Mouse (Mus musculus): ENCODE results near the gene Il1rn. TPM values are rescaled to one million over a fixed set of nuclear protein-coding genes. Genes with fewer than 3 reads are reported as not detected.

The Il1rn gene
- polyA plus RNA-seq (2014; fragmentation: Nextera tagmentation; extraction: Ambion mirVana), result 1.6 and 1.8 TPM in 2 replicates

DNA sequence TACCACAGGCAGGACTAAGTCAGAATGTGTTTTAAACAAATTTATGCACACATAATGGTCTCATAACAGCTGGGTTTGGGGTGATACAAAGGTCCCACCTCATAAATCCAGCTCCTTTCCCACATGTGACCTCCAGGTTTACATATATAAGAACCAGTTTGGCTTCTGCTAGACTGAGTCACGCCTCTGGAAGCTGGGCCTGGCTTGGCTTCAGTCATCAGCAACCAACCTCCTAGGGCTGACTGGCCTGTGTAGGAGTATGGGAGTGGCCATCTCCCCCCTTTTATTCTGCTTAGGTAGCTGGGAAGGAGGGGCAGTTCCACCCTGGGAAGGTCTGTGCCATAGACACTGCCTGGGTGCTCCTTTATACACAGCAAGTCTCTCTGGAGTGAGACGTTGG, at the start of gene Il1rn:
Gene Il1rn (plus strand): TSS at position 309 of the 400 bp plus-strand sequence.
- Histone ChIP-seq H3K27ac (replicated peaks; ENCODE audit: low read depth, low read length) (no peak within 1 kb of the TSS), H3K4me1 (ENCODE audit: control insufficient read depth, insufficient read depth, low read length) (no peaks in the 10 kb centered on the region), H3K4me3 (ENCODE audit: low read depth, low read length) (no peak within 1 kb of the TSS), H3K9ac (ENCODE audit: low read length) (no peak within 1 kb of the TSS), H3K4me2 (ENCODE audit: low read depth, severe bottlenecking) (no peak within 1 kb of the TSS), H3K36me3 (ENCODE audit: control insufficient read depth, insufficient read depth, low read length) (no peaks in the 10 kb centered on the region), H3K9me3 (ENCODE audit: control insufficient read depth, low read length) (no peaks in the 10 kb centered on the region), H3K27me3 (ENCODE audit: control insufficient read depth, insufficient read depth, low read length) (no peaks in the 10 kb centered on the region)
- peak; percentile 23 for DNase-seq (ENCODE audit: low spot score)
- WGBS, result 65% methylated on average over 2 of the region's 2 CpGs
- peak; percentile 76 for ATAC-seq (ENCODE audit: insufficient number of reproducible peaks, low FRiP score, low TSS enrichment, low read depth)

DNA sequence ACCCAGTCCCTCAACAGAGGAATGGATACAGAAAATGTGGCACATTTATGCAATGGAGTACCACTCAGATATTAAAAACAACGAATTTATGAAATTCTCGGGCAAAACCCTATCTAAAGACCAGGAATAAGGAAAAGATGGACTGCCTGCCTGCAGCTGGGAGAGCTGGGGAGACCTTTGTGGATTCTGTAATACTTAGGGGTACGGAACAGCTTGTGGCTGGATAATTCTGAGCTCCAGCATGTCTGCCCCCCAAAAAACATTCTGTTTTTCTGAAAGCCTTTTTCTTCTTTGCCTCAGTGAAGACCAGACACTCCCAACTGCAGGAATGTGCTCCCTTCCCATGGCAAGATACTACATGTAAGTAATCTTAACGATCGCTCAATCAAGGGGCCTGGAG, 45.8 kb upstream of the Il1rn start, which contains the start of gene Il1f10:
Gene Il1f10 (plus strand): TSS at position 301 of the 400 bp plus-strand sequence.
- Histone ChIP-seq H3K9me3 (ENCODE audit: control insufficient read depth, low read length) (no peaks in the 10 kb centered on the region), H3K27ac (replicated peaks; ENCODE audit: low read depth, low read length) (no peak within 1 kb of the TSS), H3K9ac (ENCODE audit: low read length) (no peak within 1 kb of the TSS), H3K4me1 (ENCODE audit: control insufficient read depth, insufficient read depth, low read length) (no peaks in the 10 kb centered on the region), H3K27me3 (ENCODE audit: control insufficient read depth, insufficient read depth, low read length) (no peaks in the 10 kb centered on the region), H3K4me3 (ENCODE audit: low read depth, low read length) (no peak within 1 kb of the TSS), H3K4me2 (ENCODE audit: low read depth, severe bottlenecking) (no peak within 1 kb of the TSS), H3K36me3 (ENCODE audit: control insufficient read depth, insufficient read depth, low read length) (no peaks in the 10 kb centered on the region)
- DNase-seq (ENCODE audit: low spot score) (no peak), ATAC-seq (ENCODE audit: insufficient number of reproducible peaks, low FRiP score, low TSS enrichment, low read depth) (no peak)
- WGBS, result 79% methylated on average over 5 of the region's 5 CpGs

DNA sequence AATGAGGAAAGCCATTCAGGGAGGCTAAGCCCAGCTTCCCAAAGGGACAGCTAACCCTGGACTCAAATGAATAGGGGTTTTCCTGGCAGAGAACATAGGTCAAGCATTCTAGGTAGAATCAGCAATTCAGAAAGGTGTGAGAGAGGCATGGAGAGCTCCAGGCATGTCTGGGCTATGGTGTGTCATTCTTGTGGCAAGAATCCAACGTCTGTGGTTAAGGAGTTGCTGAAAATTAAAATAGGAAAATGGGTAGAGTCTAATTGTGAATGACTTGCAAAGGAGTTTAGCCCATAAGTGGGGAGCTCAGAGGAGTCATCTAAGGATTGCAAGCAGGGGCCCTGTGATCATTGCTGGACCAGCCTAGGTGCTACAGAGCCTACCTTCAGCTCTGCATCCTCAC, 42.0 kb upstream of the Il1rn start:
- H3K4me2 ChIP-seq (ENCODE audit: low read depth, severe bottlenecking), result no peak overlapping the region
- no peaks in the 10 kb centered on the region for H3K36me3 ChIP-seq (ENCODE audit: control insufficient read depth, insufficient read depth, low read length)
- WGBS, result 52% methylated on average over 1 of the region's 1 CpGs
- H3K27ac ChIP-seq (replicated peaks; ENCODE audit: low read depth, low read length), result no peak overlapping the region
- ATAC-seq (ENCODE audit: insufficient number of reproducible peaks, low FRiP score, low TSS enrichment, low read depth), result no peak
- H3K27me3 ChIP-seq (ENCODE audit: control insufficient read depth, insufficient read depth, low read length), result no peaks in the 10 kb centered on the region
- H3K9ac ChIP-seq (ENCODE audit: low read length), result no peak overlapping the region
- no peaks in the 10 kb centered on the region for H3K9me3 ChIP-seq (ENCODE audit: control insufficient read depth, low read length)
- H3K4me1 ChIP-seq (ENCODE audit: control insufficient read depth, insufficient read depth, low read length), result no peaks in the 10 kb centered on the region
- DNase-seq (ENCODE audit: low spot score), result no peak
- H3K4me3 ChIP-seq (ENCODE audit: low read depth, low read length), result no peak overlapping the region

DNA sequence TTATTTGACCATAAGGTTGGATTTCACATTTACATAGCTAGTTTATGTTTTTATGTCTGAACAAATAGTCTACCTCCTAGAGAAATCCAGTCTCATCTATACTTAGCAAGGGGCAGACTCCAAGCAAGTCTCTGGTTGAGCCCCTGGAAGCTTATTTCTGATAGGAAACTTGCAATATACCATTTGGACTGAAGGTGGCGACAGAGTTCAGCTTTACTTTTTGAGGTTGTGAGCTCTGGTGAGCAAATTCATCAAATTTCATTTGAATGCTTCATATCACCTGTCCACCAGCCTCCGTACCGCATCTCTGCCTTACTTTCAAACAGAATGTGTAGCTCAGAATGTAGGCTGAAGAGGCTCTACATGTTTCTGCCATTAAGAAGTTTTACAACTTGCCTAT, 39.8 kb upstream of the Il1rn start:
- no peak overlapping the region for H3K9ac ChIP-seq (ENCODE audit: low read length)
- no peak overlapping the region for H3K4me2 ChIP-seq (ENCODE audit: low read depth, severe bottlenecking)
- H3K36me3 ChIP-seq (ENCODE audit: control insufficient read depth, insufficient read depth, low read length), result no peaks in the 10 kb centered on the region
- H3K27me3 ChIP-seq (ENCODE audit: control insufficient read depth, insufficient read depth, low read length), result no peaks in the 10 kb centered on the region
- no peak overlapping the region for H3K27ac ChIP-seq (replicated peaks; ENCODE audit: low read depth, low read length)
- 19% methylated on average over 3 of the region's 3 CpGs for WGBS
- DNase-seq (ENCODE audit: low spot score), result peak; percentile 73
- H3K4me3 ChIP-seq (ENCODE audit: low read depth, low read length), result no peak overlapping the region
- no peaks in the 10 kb centered on the region for H3K4me1 ChIP-seq (ENCODE audit: control insufficient read depth, insufficient read depth, low read length)
- no peaks in the 10 kb centered on the region for H3K9me3 ChIP-seq (ENCODE audit: control insufficient read depth, low read length)
- ATAC-seq (ENCODE audit: insufficient number of reproducible peaks, low FRiP score, low TSS enrichment, low read depth), result no peak

DNA sequence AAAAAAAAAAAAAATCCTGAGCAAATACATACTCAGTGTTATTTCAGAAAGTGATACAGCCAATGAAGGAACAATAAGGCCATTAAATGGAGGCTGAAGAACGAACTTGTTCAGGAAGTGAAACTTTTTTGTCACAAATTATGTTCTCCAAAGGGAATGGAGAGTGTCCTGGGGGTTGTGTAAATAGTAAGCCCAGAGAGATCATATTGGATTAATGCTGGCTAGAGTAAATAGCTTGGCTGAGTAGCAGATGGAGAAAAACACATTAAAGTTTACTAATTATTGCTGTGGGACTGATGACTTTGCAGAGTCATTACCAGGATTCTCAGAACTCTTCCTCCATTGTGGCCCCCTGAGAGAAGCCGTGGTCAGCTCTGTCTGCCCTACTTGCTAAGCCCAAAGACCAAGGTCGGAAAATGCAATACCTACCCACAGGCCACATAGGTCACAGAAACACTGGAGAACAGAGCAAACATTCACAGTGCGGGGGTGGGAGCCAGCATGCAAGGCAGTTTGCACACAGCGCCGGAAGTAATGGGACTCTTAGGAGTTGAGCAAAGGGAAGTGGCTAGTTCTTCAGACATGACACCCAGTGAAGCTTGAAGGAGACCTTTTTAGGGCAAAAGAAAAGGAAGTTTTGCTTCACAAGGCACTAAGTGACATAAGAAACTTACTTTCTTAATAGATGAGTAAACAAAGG, 25.2 kb upstream of the Il1rn start:
- no peak overlapping the region for H3K27ac ChIP-seq (replicated peaks; ENCODE audit: low read depth, low read length)
- no peaks in the 10 kb centered on the region for H3K36me3 ChIP-seq (ENCODE audit: control insufficient read depth, insufficient read depth, low read length)
- no peaks in the 10 kb centered on the region for H3K4me1 ChIP-seq (ENCODE audit: control insufficient read depth, insufficient read depth, low read length)
- H3K4me2 ChIP-seq (ENCODE audit: low read depth, severe bottlenecking), result no peak overlapping the region
- H3K4me3 ChIP-seq (ENCODE audit: low read depth, low read length), result no peak overlapping the region
- WGBS, result 82% methylated on average over 6 of the region's 6 CpGs
- H3K9me3 ChIP-seq (ENCODE audit: control insufficient read depth, low read length), result no peaks in the 10 kb centered on the region
- no peak for DNase-seq (ENCODE audit: low spot score)
- H3K9ac ChIP-seq (ENCODE audit: low read length), result no peak overlapping the region
- no peaks in the 10 kb centered on the region for H3K27me3 ChIP-seq (ENCODE audit: control insufficient read depth, insufficient read depth, low read length)
- no peak for ATAC-seq (ENCODE audit: insufficient number of reproducible peaks, low FRiP score, low TSS enrichment, low read depth)

DNA sequence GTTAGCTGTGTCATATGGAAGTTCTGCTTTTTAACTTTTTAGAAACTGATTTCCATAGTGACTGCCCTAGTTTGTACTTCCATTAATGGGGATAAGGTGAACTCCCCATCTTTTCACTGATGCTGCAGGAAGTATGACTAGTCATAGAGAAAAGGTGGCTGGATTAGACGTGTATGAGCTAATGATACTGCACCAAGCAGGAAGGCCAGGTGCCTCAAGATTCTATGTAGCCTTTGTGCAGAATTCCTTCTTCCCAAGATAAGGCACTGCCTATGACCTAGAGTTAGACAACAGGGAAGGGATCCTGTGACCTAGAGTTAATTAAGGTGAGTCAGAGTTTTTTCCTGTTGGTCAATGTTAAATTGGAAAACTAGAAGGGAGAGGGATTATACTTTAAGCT, 19.7 kb upstream of the Il1rn start:
- Histone ChIP-seq H3K4me2 (ENCODE audit: low read depth, severe bottlenecking) (no peak overlapping the region), H3K27ac (replicated peaks; ENCODE audit: low read depth, low read length) (no peak overlapping the region), H3K9ac (ENCODE audit: low read length) (no peak overlapping the region), H3K9me3 (ENCODE audit: control insufficient read depth, low read length) (no peaks in the 10 kb centered on the region), H3K4me3 (ENCODE audit: low read depth, low read length) (no peak overlapping the region), H3K27me3 (ENCODE audit: control insufficient read depth, insufficient read depth, low read length) (no peaks in the 10 kb centered on the region), H3K36me3 (ENCODE audit: control insufficient read depth, insufficient read depth, low read length) (no peaks in the 10 kb centered on the region), H3K4me1 (ENCODE audit: control insufficient read depth, insufficient read depth, low read length) (no peaks in the 10 kb centered on the region)
- 73% methylated on average over 1 of the region's 1 CpGs for WGBS
- DNase-seq (ENCODE audit: low spot score), result peak; percentile 7
- no peak for ATAC-seq (ENCODE audit: insufficient number of reproducible peaks, low FRiP score, low TSS enrichment, low read depth)

- Histone ChIP-seq H3K9me3 (ENCODE audit: control insufficient read depth, low read length) (no peaks in the 10 kb centered on the region), H3K4me1 (ENCODE audit: control insufficient read depth, insufficient read depth, low read length) (no peaks in the 10 kb centered on the region), H3K4me3 (ENCODE audit: low read depth, low read length) (no peak overlapping the region), H3K27ac (replicated peaks; ENCODE audit: low read depth, low read length) (no peak overlapping the region), H3K4me2 (ENCODE audit: low read depth, severe bottlenecking) (no peak overlapping the region), H3K9ac (ENCODE audit: low read length) (no peak overlapping the region), H3K36me3 (ENCODE audit: control insufficient read depth, insufficient read depth, low read length) (no peaks in the 10 kb centered on the region), H3K27me3 (ENCODE audit: control insufficient read depth, insufficient read depth, low read length) (no peaks in the 10 kb centered on the region)
- DNase-seq (ENCODE audit: low spot score) (peak; percentile 14), ATAC-seq (ENCODE audit: insufficient number of reproducible peaks, low FRiP score, low TSS enrichment, low read depth) (no peak)
- 90% methylated on average over 4 of the region's 4 CpGs for WGBS
Observed at GRCm38 (mm10) chr2:24317919-24318598, 18.6 kb upstream of the Il1rn start.

DNA sequence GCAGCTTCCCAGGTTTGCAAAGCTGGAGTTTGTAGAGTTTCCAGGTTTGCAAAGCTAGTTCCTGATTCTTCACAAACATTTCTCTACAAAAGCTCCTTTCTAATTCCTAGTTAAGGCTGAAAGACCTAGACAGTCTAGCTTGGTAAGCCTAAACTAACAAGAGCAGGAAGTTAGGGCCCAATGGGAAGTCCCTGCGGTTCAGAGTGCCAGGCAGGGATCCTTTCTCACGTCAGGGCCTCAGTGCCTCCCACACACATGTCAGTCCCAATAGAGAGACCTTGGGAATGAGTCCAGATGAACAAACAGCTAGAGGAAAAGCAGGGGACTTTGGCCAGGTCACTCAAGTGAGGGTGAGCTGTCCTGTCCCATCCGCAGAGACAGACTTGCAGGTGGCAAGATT, 1.3 kb upstream of the Il1rn start:
- H3K27ac ChIP-seq (replicated peaks; ENCODE audit: low read depth, low read length), result no peak overlapping the region
- no peak for DNase-seq (ENCODE audit: low spot score)
- H3K4me1 ChIP-seq (ENCODE audit: control insufficient read depth, insufficient read depth, low read length), result no peaks in the 10 kb centered on the region
- H3K4me2 ChIP-seq (ENCODE audit: low read depth, severe bottlenecking), result no peak overlapping the region
- ATAC-seq (ENCODE audit: insufficient number of reproducible peaks, low FRiP score, low TSS enrichment, low read depth), result no peak
- no peaks in the 10 kb centered on the region for H3K27me3 ChIP-seq (ENCODE audit: control insufficient read depth, insufficient read depth, low read length)
- H3K9ac ChIP-seq (ENCODE audit: low read length), result no peak overlapping the region
- WGBS, result 59% methylated on average over 3 of the region's 3 CpGs
- no peaks in the 10 kb centered on the region for H3K36me3 ChIP-seq (ENCODE audit: control insufficient read depth, insufficient read depth, low read length)
- no peaks in the 10 kb centered on the region for H3K9me3 ChIP-seq (ENCODE audit: control insufficient read depth, low read length)
- no peak overlapping the region for H3K4me3 ChIP-seq (ENCODE audit: low read depth, low read length)
